Mouse (Mus musculus) erythroblast, embryonic 14.5 days (primary cell): ENCODE measurements around the gene Hoxb6. TPM values are rescaled to one million over a fixed set of nuclear protein-coding genes. Genes with fewer than 3 reads are reported as not detected.

Experiments
- H3K27me3 ChIP-seq: 2 replicates; pipeline ENCODE4 v1.6.1; 2012; ENCODE audit warnings: inconsistent platforms; ENCODE audit not compliant: control insufficient read depth
- H3K36me3 ChIP-seq: 2 replicates; pipeline ENCODE4 v1.6.1; 2012; ENCODE audit warnings: mild to moderate bottlenecking, inconsistent platforms; ENCODE audit not compliant: control insufficient read depth
- H3K4me1 ChIP-seq: 2 replicates; pipeline ENCODE4 v1.6.1; 2012; ENCODE audit warnings: inconsistent platforms; ENCODE audit not compliant: control insufficient read depth
- H3K4me3 ChIP-seq: replicated peaks from 2 replicates; pipeline ENCODE3; 2012; ENCODE audit warnings: moderate library complexity, mild to moderate bottlenecking, inconsistent platforms
- H3K9me3 ChIP-seq: 2 replicates; pipeline ENCODE4 v1.6.1; 2012; ENCODE audit warnings: low read length, inconsistent platforms, mixed read lengths; ENCODE audit not compliant: control insufficient read depth
- GATA1 ChIP-seq: IDR thresholded peaks from 2 replicates; pipeline ENCODE4 v1.6.1; 2012; ENCODE audit warnings: low read length, inconsistent platforms, mixed read lengths
- TAL1 ChIP-seq: IDR thresholded peaks from 3 replicates; pipeline ENCODE4 v1.6.1; 2012; ENCODE audit warnings: low read length, inconsistent platforms, mixed read lengths
- polyA plus RNA-seq: library from polyadenylated mRNA; stranded (reverse); fragments of >175 nt; gene quantifications from 2 replicates; pipeline ENCODE4 v1.2.3, GENCODE M21; 2012

Gene Hoxb6
- polyA plus RNA-seq, 1 experiment: not detected

DNA sequence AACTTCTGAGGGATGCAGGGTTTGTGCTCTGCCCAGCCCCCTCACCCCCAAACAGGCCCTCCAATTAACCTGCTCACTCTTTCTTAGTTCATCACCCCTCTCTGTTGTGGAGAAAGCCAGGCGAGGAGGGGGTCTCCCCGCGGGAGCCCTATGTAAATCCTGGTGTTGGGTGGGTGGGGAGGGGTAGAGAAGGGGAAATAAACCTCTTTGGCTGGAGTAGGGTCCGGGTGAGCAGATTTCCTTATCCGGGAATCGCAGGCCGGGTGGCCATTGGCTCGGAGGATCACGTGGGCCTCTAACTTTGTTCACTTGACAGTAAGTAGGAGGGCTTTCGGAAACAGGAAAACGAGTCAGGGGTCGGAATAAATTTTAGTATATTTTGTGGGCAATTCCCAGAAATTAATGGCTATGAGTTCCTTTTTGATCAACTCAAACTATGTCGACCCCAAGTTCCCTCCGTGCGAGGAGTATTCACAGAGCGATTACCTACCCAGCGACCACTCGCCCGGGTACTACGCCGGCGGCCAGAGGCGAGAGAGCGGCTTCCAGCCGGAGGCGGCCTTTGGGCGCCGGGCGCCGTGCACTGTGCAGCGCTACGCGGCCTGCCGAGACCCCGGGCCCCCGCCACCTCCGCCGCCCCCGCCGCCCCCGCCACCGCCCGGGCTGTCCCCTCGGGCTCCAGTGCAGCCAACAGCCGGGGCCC is 26.2 kb downstream of the Hoxb6 start:
- Histone ChIP-seq H3K27me3 (peaks cover 97% of the 10 kb centered on the region), H3K9me3 (no peaks in the 10 kb centered on the region), H3K4me3 (no peak overlapping the region), H3K4me1 (no peaks in the 10 kb centered on the region), H3K36me3 (no peaks in the 10 kb centered on the region)
- TF ChIP-seq TAL1 (no peak), GATA1 (no peak)

DNA sequence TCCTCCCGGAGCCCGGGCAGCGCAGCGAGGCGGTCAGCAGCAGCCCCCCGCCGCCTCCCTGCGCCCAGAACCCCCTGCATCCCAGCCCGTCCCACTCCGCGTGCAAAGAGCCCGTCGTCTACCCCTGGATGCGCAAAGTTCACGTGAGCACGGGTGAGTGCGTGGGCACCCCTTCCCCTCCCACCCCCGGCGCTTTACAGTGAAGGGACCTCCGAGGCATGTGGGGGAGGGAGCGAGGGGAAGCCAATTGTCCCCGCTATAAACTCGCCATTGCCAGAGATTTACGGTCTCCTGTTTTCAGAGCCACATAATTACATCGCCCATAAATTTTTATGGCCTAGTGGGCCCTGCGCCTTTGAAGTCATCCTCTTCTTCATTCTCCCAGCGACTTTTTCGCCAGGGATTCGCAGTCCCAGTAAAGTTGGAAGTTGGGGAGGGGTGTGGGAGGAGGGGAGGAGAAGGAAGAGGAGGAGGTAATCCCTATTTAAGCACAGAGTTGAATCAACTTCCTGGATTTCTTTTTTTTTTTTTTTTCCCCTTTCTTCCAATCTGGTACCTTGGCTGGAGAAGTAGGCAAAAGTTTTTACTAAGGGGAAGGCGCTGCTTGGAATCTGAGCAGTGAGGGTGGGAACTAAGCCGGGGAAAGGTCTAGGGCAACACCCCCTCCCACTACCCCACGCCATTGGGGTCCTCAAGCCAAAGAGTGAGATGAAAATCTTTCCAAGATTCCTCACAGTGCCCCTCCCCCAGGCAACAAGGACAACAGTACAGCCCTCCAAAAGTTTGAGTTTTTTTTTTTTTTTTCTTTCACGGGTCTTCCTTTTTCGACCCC is 27.0 kb downstream of the Hoxb6 start:
- peak overlapping the region; percentile 16 for H3K4me3 ChIP-seq
- no peaks in the 10 kb centered on the region for H3K36me3 ChIP-seq
- no peaks in the 10 kb centered on the region for H3K4me1 ChIP-seq
- no peaks in the 10 kb centered on the region for H3K9me3 ChIP-seq
- H3K27me3 ChIP-seq: peaks cover 96% of the 10 kb centered on the region
- no peak for TF ChIP-seq TAL1
- no peak for TF ChIP-seq GATA1

DNA sequence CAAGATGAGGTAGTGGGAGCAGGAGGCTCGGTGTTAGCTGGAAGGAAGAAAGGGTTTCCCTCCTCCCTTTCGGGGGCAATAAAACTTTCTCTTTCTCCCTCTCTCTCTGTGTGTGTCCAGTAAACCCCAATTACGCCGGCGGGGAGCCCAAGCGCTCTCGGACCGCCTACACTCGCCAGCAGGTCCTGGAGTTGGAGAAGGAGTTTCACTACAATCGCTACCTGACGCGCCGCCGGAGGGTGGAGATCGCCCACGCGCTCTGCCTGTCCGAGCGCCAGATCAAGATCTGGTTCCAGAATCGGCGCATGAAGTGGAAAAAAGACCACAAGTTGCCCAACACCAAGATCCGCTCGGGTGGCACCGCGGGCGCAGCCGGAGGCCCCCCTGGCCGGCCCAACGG is 27.6 kb downstream of the Hoxb6 start:
- H3K4me1 ChIP-seq: no peaks in the 10 kb centered on the region
- no peaks in the 10 kb centered on the region for H3K36me3 ChIP-seq
- TF ChIP-seq TAL1 (no peak), GATA1 (no peak)
- peaks cover 96% of the 10 kb centered on the region for H3K27me3 ChIP-seq
- H3K4me3 ChIP-seq: no peak overlapping the region
- no peaks in the 10 kb centered on the region for H3K9me3 ChIP-seq

DNA sequence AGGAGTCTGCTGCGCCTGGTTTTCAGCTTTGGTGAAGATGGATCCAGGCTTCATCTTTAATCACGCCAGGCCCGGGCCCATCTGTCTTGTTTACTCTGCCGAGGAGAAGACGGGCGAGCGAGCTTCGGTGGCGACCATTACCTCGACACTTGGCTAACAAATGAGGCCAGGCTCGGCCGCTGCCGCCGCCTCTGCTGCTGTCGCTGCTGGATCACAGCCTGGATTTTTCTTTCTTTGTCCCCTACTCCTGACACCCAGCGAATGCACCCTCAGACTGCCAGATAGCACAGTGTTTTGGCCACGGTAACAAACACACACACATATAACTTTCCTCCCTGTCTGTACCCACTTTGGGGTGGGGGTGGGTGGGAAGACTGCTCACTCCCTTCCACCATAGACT is 28.4 kb downstream of the Hoxb6 start:
- Histone ChIP-seq H3K4me3 (no peak overlapping the region), H3K36me3 (no peaks in the 10 kb centered on the region), H3K27me3 (peaks cover 96% of the 10 kb centered on the region), H3K9me3 (no peaks in the 10 kb centered on the region), H3K4me1 (no peaks in the 10 kb centered on the region)
- no peak for TF ChIP-seq TAL1
- no peak for TF ChIP-seq GATA1

DNA sequence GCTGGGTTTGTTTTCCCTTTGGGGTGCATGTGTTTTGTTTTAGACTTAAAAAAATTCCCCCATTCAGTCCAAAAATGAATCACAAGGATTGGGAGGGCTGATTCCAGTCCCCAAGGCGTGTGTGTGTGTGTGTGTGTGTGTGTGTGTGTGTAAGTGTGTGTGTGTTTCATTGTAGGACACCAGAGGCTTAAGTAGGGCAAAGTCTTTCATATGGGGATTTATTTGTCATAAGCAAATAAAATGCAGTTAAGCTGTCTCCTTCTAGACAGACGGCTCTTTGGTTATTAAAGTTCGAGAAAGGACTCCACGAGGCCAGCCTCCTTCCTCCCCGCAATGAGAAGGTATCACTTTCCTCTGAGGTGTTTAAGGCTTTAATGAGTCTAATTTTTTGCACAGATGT is 29.6 kb downstream of the Hoxb6 start:
- H3K27me3 ChIP-seq: peaks cover 96% of the 10 kb centered on the region

DNA sequence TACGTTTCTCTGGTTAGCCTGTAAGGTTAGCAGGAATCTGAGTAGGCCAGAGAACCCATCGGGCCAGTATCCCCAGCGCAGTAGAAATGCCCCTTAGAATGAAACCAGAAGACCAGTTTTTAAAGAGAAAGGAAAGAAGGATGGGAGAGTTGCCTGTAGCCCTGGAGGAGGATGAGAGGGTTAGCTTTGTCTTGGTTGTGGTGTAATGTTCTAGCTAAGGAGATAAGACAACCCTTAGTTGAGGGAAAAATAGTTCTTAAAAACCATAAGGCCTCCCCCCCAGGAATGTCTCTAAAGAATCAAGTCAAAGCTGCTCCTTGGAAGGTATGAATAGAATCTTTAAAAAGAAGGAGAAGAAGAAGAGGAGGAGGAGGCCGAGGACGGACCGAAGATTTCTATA is 30.5 kb downstream of the Hoxb6 start:
- H3K27me3 ChIP-seq: peaks cover 96% of the 10 kb centered on the region

More for the DNA sequence above, 29.6 kb downstream of the Hoxb6 start:
- Histone ChIP-seq H3K4me1 (no peaks in the 10 kb centered on the region), H3K4me3 (no peak overlapping the region), H3K36me3 (no peaks in the 10 kb centered on the region), H3K9me3 (no peaks in the 10 kb centered on the region)
- TF ChIP-seq TAL1: no peak
- TF ChIP-seq GATA1: no peak

DNA sequence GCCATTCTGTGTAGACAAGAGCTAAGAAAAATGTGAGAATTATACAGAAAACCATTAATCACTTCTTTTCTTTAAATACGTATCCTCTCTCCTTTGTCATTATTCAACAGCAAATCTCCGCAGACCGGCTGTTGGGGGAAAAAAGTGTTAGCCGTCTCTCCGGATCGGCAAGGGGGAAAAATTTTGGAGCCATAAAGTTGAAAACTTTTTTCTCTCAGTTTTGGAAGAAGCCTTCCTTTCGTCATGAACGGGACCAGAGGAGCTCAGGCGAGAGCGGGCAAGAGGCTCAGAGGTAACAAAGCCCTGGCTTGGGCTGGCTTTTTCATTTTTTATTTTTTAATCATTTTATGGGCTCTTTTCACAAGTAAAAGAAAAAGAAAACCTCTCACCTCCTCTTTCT is 30.9 kb downstream of the Hoxb6 start, which contains the start of gene Hoxb3:
Hoxb3 (plus strand) TSS at position 173 of the 400 bp plus-strand sequence.
- no peaks in the 10 kb centered on the region for H3K4me1 ChIP-seq
- no peak within 1 kb of the TSS for H3K4me3 ChIP-seq
- no peaks in the 10 kb centered on the region for H3K36me3 ChIP-seq
- no peak for TF ChIP-seq GATA1
- TF ChIP-seq TAL1: no peak
- H3K9me3 ChIP-seq: no peaks in the 10 kb centered on the region
- H3K27me3 ChIP-seq: peaks cover 96% of the 10 kb centered on the region

More for the DNA sequence above, 30.5 kb downstream of the Hoxb6 start:
- Histone ChIP-seq H3K4me3 (no peak overlapping the region), H3K9me3 (no peaks in the 10 kb centered on the region), H3K4me1 (no peaks in the 10 kb centered on the region), H3K36me3 (no peaks in the 10 kb centered on the region)
- no peak for TF ChIP-seq TAL1

DNA sequence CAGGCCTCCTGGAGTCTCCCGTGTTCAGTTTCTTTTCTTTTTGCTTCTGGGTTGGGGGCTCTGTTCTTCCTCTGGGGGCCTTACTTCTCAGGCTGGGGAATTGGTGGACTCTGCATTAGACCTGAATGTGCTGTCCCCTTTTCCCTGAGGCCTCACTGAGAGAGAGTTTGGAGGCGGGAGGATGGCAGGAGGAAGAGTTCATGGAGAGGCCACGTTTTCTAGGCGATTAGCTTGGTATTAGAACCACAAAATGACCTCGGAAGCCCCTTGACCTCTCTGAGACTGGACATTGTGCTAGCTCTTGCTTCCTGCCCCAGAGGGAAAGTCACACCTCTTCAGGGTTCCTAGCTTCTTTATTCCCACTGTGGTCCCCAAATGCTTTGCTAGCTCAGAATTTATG is 31.8 kb downstream of the Hoxb6 start:
- no peak for TF ChIP-seq GATA1
- TF ChIP-seq TAL1: no peak
- H3K36me3 ChIP-seq: no peaks in the 10 kb centered on the region
- H3K27me3 ChIP-seq: peaks cover 96% of the 10 kb centered on the region
- no peak overlapping the region for H3K4me3 ChIP-seq
- no peaks in the 10 kb centered on the region for H3K9me3 ChIP-seq
- H3K4me1 ChIP-seq: no peaks in the 10 kb centered on the region

DNA sequence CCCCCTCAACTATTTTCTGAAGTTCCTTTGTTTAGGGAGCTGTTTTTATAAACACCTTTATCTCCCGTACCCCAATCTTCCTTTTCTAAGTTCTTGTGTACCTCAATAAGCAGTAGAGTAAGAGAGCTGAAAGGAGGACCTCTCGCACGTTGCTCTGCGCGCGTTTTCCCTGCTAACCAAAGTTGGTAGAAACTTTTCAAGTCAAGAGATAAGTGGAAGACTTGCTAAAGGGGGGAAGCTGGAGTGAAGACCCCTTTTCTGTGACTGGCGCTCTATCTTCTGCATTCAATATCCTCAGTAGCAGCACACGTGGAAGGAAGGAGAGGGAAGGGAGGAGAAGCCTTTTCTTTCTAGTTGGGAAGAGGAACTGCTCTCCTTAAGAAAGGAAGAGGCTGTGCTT is 32.7 kb downstream of the Hoxb6 start:
- H3K9me3 ChIP-seq: no peaks in the 10 kb centered on the region
- peaks cover 94% of the 10 kb centered on the region for H3K27me3 ChIP-seq
- TF ChIP-seq TAL1 (no peak), GATA1 (no peak)
- no peak overlapping the region for H3K4me3 ChIP-seq
- no peaks in the 10 kb centered on the region for H3K4me1 ChIP-seq
- no peaks in the 10 kb centered on the region for H3K36me3 ChIP-seq
